Mouse (Mus musculus): ENCODE measurements around the gene Chkb.

Gene Chkb

DNA sequence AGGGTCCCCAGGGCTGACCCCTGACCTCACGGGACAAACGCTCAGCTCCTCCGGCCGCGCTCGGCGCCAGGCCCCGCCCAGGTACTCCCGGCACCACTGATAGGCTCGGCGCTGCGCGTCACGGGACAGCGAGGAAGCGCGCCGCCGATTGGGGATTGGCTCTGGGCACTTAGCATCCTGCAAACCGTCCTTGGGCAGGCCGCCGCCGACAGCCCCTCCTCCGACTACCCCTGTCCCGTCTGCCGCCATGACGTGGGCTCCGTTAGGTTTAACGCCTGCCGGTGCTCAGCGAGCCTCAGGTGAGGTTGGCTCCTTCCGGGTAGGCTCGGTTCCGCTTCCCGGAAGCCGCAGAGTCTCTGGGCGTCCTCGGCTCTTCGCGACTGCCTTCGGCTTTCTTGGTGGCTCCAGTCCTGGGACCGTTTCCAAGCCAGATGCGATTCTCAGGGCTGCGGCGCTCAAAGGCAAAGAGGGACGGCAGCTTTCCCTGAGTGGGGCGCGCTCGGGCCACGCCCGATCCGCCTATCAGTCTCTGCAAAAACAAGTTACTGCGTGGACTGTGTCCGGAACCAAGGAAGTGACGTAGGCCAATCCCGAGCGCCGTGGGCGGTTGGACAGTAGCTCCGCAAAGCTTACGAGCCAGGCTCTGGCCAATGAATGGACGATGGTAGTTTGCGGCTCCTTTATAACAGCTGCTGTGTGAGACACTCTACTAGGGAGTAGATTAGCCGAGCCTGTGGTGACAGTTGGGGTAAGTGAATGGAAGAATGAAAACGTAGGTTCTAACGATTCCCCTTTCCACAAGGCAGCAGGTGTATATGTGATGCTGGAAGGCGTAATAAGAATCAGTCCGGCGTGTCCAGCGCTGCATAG, at the start of gene Chkb, which contains the start of the genes C730034F03Rik and Gm44502:
Gene Chkb (minus strand): TSS at position 557 of the 870 bp plus-strand sequence.
Gene C730034F03Rik (plus strand): TSS at position 238 of the 870 bp plus-strand sequence.
Gene Gm44502 (minus strand): TSS at position 345 of the 870 bp plus-strand sequence.
- peak; percentile 89 for DNase-seq (ENCODE audit: low spot score)

DNA sequence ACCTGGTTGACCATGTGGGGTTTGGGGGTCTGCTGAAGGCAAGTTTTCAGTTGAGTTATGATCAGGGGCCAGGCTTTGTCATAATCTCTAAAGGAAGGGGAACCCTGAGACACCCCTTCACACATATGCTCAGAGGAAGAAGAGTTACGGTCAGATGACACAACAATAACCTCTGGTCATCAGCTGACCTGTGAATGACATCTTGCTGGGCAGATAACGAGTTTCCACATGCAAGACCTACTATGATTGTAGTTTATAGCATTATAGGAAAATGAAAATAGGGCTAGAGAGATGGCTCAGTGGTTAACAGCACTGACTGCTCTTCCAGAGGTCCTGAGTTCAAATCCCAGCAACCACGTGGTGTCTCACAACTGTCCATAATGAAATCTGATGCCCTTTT, 48.9 kb upstream of the Chkb start:
- no peak for DNase-seq (ENCODE audit: low spot score)

DNA sequence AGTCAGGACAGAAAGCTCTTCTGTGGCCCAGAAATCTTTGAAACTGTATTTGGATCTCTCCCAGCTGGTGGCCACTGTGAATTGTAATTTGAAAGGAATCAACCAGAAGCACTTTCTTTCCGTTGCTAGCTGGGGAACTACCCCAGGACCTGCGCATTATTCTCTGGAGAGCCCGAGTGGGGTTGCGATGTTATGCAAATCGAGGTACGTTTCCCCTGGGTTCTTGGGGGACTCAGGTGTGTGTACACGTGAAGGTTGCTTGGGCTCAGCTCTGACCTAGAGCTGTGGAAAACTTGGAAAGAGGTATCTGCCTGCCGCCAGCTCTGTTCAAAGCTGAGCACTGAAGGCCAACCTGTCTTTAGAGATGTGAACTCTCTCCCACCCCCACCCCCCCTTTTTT, 48.1 kb upstream of the Chkb start:
- no peak for DNase-seq (ENCODE audit: low spot score)

DNA sequence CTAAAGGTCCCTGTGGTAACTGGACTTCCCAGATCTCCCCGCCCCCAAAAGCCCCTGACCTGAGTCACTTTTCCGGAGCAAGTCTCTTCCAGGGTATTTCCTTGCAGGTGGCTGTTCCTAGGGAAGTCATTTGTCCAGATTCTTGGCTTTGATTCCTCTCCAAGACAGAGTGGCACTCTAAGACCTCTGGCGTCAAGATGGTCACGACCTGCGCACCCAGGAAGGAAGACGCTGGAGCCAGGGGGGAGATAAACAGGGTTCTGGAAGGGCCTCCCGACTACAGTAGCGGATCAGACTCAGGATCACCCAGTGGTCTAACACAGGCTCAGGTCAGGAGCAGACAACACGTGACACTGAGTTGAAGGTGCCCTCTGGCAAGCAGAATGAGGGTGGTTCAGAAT, 47.4 kb upstream of the Chkb start, which contains the start of gene Arsa:
Gene Arsa (minus strand): TSS at position 335 of the 401 bp plus-strand sequence.
- no peak for DNase-seq (ENCODE audit: low spot score)

DNA sequence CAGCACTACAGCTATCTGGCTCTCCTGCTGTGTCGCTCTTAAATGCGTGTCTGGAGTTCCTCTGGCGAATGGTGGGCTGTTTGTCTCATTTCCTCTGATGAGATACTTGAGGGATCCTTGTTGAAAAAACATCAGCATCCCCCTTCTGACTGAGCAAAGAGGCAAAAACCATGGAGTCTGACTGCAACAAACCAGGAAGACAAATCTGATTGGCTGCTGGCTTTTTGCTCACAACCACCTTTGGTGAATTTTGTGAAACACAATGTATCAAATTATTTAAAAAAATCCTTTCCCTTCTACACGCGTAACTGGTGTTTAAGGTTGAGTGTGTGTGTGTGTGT, 46.7 kb upstream of the Chkb start:
- no peak for DNase-seq (ENCODE audit: low spot score)

DNA sequence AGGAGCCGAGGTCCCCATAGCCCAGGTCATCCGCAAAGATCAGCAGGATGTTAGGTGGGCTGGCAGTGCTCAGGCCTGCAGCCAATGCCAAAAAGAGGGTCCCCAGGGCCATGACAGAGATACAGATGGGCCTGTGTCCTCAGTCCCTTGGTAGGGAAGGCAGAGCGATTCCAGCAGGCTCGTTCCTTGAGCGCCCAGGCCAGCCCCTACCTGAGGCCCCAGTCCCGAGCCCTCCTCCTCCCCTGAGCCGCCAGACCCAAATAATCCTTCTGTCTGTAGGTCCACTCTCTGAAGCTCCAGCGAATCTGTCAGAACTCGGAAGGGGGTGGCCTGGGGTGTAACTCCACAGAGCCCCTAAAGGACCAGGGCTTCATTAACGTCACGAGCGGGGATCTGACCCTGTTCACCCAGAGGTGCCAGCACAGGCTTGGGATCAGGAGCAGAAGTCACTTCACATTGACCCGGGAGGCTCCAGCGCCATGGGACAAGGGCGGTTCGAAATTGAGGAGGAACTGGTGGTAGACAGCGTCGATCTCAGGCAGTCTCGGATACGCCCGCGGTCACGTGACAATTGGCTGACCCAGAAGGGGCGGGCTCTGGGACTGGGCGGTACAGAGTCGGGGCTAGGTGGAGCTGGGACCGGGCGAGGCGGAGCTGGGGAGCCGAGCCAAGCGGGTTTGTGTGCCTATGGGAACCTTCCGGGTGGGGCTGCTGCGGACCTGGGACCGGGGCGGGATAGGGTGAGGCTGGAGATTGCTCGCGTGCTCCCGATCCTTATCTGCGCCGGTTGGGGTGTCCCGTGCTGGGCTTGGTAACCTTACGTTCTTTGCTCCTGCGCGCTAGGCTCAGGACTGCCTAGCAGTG, 46.1 kb upstream of the Chkb start:
- DNase-seq (ENCODE audit: low spot score) = peak; percentile 85

DNA sequence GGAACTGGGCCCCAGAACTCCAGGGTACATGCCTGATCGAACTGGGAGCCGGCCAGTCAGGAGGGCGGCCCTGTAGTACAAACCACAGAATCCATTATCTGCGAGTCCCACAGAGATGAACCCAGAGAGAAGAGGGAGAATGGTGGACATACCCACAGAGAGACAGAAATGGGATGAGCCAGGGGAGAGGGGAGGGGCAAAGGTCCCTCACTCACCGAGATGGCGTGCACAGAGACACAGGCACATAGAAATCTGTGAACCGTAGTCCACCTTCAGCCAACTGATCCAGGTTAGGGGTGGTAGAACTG, 45.5 kb upstream of the Chkb start:
- DNase-seq (ENCODE audit: low spot score) = no peak

DNA sequence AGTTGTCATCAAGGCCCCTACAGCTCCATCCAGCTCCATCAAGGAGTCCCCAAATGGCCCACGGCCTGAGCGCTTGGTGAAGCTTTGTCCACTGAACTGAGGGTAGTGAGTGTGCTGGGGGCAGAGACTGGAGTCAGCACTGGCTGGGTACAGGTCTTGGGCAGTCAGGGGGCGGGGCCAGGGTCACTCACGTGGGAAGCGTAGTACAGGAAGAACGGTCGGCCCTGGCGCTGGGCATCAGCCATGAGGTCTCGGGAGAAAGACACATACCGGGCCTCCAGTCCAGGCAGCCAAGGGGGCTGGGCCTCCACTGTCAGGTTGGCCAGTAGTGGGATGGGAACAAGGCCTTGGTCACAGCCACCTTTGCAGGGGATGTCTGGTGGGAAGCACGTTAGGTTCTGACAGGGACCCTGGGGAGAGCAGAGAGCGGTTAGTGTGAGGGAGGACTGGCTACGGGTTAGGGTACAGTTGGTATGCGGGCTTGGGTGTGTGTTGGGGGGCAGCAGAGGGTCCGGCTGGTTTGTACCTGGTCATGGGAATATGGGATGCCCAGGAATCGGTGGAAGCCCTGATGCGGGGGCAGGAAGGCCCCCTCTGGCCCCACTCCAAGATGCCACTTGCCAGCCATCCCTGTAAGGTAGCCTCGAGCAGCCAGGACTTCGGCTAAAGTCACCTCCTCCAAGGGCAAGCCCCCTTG, 45.0 kb upstream of the Chkb start:
- DNase-seq (ENCODE audit: low spot score) = no peak

DNA sequence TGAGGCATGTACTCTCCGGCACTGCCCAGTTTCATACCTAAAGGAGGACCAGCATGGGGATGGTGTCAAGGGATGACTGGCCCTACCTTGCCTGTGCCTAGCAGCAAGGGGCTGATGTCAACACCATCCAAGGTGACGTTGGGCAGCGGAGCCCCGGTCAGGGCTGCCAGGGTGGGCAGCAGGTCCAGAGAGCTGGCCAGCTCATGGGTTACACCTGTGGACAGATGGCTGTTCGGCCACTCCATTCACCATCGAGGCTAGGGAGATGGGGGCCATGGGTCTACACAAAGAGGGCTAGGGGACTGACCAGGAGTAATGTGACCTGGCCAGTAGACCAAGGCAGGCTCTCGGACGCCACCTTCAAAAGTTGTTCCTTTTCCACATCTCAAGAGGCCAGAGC, 44.2 kb upstream of the Chkb start:
- no peak for DNase-seq (ENCODE audit: low spot score)

DNA sequence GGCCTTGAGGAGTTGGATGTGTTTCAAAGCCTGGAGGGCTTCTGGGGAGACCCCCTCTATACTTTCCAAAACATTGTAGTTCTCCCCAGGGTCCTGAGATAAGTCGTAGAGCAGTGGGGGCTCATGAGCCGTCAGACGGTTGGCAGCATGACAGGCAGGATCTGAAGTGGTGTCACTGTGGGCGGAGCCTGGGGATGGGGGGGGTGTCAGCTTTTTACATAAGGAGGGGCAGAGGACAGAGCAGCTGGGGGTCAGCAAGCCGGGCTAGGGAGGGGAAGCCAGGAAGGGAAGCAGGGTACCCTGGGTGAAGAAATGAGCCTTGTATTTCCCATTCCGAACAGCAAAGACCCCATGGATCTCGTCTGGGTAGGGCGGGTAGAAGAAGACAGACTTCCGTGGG, 43.7 kb upstream of the Chkb start:
- no peak for DNase-seq (ENCODE audit: low spot score)

DNA sequence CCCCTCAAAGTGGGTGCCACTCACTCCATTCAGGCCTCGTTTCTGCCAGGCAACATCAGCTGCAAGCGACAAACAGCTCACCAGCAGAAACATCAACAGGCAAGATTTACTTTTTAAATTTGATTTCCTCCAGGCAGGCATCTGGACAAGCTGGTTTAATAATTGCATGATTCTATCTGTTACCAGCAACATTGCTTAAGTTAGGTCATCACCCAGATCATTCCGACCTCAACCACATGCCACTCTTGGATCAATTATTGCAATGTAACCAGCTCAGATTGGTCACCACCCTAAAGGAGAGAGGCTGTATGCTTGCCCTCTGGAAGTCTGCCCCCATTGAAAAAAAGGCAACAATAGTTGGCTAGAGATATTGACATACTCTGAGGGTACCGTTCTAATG, 41.8 kb upstream of the Chkb start:
- no peak for DNase-seq (ENCODE audit: low spot score)

DNA sequence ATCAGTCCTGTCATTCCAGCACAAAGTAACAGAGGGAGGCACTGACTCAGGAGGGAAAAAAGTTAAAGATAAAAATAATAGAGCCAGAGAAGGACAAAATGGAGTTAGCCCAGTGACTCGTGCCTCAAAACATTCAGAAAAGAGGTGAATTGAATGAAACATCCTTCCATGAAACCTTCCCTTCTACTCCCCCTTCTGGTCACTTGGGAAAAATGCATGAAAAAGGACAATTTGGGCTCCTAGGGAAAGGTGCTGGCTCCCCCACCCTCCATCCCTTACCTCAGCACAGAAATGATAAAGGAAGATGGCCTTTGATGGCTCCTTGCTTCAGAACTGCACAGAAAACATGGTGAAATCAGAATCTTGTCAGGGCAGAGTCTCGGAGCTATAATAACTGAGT, 38.9 kb upstream of the Chkb start:
- DNase-seq (ENCODE audit: low spot score) = no peak

DNA sequence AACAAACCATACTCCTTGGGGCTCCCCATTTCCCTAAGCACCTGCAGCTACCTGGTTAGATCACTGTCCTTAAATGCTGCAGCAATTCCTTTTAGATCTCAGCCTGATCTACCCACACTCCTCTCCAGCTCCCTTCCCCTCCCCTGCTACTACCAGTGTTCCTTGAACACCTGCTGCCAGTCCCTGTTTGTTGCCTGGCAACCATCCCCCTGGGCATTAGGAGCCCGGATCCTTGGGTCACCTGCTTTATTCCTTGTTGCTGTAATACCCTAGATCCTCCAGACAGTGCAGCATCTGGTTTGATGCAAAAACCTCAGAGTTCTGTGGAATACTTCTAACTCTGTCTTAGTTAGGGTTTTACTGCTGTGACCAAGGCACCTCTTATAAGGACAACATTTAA, 35.3 kb upstream of the Chkb start:
- no peak for DNase-seq (ENCODE audit: low spot score)

DNA sequence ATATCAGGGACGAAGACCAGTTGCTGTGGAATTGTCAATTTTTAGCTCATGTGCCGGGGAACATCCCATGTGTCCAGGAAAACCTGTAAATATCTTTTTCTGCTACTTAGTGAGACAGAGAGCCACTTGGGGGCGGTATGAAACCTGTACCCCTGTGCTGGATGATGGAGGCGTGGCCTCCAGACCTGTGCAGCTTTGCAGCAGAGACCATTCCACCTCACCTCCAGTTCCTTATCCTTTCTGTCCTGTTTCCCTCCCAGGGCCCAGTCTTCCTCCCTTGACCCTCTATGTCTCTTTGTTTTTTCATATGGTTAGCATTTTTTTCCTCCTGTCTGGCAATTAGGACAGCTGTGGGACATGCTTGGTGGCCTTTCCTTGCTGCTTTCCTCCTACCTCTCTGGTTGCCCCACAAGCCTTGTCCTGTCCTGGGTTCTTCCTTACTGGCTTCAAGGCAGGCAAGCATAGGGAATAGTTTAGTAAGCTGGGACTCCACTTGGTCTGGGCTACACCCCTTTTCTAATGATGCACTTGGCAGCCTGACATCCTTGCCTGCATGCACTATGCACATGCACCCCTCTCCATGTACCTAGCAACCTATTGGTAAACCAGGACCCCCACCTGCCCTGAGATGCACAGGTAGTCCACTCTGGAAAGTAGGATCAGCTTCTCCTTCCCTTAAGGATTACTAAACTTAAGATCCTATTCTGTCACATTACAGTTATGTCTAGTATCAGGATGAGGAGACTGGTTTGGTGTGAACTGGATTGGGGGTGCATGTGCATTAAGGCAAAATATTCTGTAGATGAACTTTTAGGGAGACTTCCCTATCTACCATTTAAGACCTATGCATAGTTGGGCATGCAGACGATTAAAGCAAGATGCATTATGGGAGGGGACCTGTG, 33.9 kb upstream of the Chkb start:
- no peak for DNase-seq (ENCODE audit: low spot score)

DNA sequence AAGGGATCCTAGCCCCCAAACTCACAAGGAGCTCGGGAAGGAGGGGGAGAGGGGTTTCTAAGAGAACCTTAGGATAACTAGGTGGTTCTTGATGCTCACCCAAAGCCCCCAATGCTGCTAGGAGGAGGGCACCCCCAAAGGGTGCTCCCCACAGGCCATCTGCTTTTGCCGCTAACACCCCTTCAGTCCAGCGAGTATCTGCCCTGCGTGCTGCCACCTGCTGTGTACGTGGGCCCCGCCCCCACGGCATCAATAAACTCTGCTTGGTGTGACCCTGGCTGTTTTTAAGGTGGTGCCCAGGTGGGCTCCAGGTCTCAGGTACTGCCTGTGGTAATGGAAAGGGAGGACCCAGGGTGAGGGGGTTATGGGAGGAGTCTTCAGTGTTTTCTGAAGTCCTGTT, 32.5 kb upstream of the Chkb start:
- DNase-seq (ENCODE audit: low spot score) = no peak

DNA sequence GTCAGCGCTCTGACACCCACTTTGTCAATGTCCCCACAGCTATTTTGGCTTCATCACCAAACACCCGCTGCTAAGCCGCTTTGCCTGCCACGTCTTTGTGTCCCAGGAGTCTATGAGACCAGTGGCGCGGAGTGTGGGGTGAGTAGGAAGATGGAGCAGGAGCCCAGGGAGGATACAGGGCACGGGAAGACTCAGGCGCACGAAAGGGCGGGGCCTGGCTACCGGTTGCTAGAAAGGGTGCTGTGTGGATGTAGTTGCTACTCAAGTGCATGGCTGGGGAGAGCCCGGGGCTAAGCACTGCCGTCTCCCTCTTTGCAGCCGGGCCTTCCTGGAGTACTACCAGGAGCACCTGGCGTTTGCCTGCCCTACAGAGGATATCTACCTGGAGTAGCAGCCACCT, 31.6 kb upstream of the Chkb start:
- DNase-seq (ENCODE audit: low spot score) = no peak

DNA sequence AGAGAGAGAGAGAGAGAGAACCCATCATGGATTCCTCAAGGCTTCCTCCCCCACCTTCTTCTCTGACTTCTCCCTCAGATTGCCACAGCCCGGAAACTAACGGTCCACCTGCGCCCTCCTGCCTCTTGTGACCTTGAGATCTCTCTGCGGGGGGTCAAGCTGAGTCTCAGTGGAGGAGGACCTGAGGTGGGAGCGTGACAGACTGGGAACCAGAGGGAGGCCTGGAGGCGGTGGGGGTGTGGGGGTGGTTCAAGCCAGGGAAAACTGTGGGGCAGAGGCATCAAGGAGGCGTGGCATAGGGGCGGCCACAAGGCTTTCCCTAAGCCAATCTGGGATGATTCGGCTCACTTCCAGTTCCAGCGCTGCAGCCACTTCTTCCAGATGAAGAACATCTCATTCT, 30.6 kb upstream of the Chkb start:
- no peak for DNase-seq (ENCODE audit: low spot score)

DNA sequence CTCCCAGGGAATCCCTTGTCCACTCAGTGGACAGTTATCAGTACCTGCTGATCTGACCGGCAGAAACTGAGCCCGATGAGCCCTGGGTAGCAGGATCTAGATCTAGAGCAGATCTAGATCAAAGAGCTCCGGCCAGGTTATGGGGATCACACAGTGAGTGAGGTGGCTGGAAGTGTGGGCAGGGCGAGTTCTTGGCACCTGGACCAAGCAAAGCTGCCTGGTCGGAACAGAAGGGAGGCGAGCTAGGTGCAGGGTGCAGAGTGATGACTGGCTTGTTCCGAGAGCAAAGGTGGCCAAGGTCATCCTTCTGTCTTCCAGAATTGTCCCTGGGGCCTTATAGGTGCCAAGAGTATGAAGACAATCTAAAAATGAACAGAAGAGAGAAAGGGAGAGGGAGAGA, 30.1 kb upstream of the Chkb start:
- DNase-seq (ENCODE audit: low spot score) = no peak

DNA sequence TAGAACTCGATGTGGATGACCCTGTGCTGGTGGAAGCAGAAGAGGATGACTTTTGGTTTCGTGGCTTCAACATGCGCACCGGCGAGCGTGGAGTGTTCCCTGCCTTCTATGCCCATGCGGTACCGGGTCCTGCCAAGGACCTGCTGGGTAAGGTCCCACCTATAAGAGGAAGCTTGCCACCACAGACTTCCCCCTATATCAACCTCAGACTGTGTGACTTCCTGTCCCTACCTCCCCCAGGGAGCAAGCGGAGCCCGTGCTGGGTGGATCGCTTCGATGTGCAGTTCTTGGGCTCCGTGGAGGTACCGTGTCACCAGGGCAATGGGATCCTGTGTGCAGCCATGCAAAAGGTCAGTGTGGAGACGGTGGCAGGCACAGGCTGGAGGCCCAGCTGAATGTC, 29.2 kb upstream of the Chkb start:
- no peak for DNase-seq (ENCODE audit: low spot score)

DNA sequence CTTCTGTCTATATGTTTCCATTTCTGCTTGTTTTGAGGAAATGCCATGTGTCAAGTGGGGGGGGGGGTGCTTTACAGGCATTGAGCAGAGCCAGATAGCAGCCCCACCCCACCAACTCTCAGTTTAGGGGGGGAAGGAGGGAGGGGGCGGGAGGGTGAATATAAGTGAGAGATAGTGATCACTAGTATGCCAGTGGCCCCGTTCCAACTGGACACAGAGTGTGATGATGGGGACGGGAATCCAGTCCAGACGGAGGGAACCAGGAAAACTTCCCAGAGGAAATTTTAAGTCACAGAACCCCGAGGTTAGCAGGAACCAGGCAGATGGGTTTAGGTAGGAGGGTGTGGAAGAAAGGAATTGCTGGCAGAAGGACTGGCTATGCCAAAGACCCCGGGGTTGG, 25.9 kb upstream of the Chkb start:
- no peak for DNase-seq (ENCODE audit: low spot score)

DNA sequence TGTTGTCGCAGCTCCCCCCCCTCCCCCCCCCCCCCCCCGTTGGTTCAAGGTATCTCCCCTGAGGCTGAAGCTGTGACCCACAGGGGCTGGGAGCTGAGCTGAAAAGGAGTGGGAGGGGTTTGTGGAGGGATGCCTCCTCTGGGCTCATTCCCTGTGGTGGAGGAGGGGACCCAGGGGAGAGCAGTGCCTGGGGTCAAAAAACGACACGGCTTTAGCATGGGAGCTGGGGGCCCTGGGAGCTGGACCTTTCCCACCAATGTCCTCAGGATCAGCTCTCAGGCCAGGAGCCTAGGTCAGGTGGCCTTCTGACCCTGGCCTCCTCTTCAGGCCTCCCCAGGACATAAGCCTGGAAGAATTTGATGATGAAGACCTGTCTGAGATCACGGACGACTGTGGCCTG, 25.1 kb upstream of the Chkb start:
- DNase-seq (ENCODE audit: low spot score) = no peak
